Mouse (Mus musculus): ENCODE results near the gene Spag6l. TPM values are rescaled to one million over a fixed set of nuclear protein-coding genes. Genes with fewer than 3 reads are reported as not detected.

Spag6l gene
- 352 TPM for polyA plus RNA-seq (2014; fragmentation: Illumina TruSeq; extraction: RNeasy Lipid Tissue Mini Kit (QIAGEN cat#74804); ENCODE audit: low read depth, low replicate concordance)

DNA sequence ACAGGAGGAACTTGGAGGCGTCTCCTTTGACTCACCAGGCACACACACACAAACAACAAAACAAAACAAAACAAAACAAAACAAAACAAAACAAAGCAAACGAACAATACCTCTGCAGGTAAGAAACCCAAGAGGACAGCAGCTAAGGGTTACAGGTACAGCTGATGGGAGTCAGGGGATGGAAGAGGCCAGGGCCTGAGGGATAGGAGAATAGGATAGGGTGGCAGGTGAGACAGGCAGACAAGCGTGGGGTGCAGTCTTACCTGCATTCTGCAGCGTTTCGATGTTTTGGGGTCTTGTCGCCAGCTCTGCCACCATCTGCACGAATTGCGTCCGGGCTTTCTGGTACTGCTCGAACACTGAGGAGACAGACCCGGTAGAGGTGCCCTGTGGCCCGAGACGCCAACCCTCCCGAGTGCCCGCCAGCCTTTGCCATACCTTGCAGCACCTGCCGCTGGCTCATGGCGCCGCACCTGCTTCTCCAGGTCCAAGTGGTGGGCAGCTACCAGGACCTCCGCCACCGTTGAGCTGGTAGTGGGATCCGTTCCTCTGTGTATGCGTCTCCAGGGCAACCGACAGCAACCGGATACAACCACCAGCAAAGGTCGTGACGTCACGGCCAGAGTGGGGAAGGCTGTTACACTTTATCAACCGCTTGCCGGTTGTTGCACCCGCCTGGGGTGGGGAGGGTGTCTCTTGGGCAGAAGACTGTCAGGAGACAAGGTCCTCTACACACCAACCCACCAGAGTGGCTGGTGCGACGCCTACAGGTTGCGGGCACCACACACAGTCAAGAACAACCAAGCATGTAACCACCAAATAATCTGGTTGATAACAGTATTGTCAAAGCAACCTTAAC is at the start of gene Spag6l:
Spag6l (minus strand) TSS at position 700 of the 859 bp plus-strand sequence.

DNA sequence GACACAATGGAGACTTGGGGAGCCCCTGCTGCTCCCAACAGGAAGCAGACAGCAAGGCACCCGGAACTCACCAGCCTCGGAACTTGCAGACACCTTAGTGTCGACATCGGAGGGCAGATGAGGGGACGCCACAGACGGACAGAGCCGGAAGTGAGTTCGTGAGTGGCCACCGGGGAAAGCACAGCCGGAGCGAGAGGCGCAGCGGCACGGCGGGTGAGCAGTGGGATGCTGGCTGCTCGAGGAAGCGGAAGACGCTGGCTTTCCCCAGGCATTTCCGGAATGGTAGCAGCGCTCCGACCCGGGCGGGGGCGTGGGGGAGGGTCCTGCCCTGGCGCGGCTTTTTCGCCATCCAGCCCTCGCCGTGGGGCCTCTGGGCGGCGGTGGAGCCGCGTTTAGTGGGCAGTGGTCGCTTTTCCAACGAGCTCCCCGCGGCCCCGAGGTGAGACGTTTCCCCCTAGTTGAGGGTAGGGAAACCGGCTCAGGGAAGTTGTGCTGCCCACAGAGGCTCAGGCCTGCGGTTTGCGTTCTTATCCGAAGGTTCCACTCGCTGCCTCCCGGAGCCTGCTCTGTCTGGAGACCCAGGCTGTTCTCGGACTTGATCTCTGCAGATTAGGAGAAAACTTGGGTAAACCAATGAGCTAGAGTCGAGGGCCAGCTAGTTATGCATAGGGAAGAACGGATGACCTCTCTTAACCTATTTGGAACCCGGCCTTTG is 41.5 kb upstream of the Spag6l start, which contains the start of the genes Top3b and Vpreb1:
Top3b (plus strand) TSS at position 120 of the 715 bp plus-strand sequence.
Vpreb1 (minus strand) TSS at position 227 of the 715 bp plus-strand sequence.

DNA sequence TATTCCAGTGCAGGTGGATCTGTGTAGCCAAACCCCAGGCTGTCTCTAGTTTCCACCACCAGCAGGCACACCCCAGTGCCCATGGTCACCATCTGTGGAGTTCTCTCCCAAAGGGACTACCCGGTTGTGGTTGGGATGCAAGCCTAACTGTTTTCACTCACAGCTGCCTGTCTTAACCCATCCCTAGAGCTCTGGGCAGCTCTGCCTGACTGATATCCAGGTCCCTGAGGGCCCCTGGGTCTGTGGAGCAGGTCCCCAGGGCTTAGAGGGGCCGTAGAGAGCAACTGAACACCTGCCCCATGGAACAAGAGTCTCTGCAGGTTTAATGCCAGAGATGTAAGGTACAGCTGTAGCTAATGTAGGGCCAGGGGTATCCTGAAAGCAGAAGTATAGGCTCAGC is 34.7 kb upstream of the Spag6l start, which contains the start of gene Igll1:
Igll1 (minus strand) TSS at position 8 of the 400 bp plus-strand sequence.

Other genes with a start within 250 kb of the Spag6l start
- gene Fgd4, start 228.9 kb downstream of the Spag6l start, polyA plus RNA-seq (2014; fragmentation: Illumina TruSeq; extraction: RNeasy Lipid Tissue Mini Kit (QIAGEN cat#74804); ENCODE audit: low read depth, low replicate concordance): 6.0 TPM
- gene Olfr19, start 153.1 kb downstream of the Spag6l start, polyA plus RNA-seq (2014; fragmentation: Illumina TruSeq; extraction: RNeasy Lipid Tissue Mini Kit (QIAGEN cat#74804); ENCODE audit: low read depth, low replicate concordance): 2.2 TPM
- gene Igll1, start 34.5 kb upstream of the Spag6l start, polyA plus RNA-seq (2014; fragmentation: Illumina TruSeq; extraction: RNeasy Lipid Tissue Mini Kit (QIAGEN cat#74804); ENCODE audit: low read depth, low replicate concordance): not detected
- gene Top3b, start 41.3 kb upstream of the Spag6l start, polyA plus RNA-seq (2014; fragmentation: Illumina TruSeq; extraction: RNeasy Lipid Tissue Mini Kit (QIAGEN cat#74804); ENCODE audit: low read depth, low replicate concordance): 22.1 TPM
- gene Vpreb1, start 41.4 kb upstream of the Spag6l start, polyA plus RNA-seq (2014; fragmentation: Illumina TruSeq; extraction: RNeasy Lipid Tissue Mini Kit (QIAGEN cat#74804); ENCODE audit: low read depth, low replicate concordance): not detected
- 4.1 TPM for gene Ppm1f, start 67.0 kb upstream of the Spag6l start, polyA plus RNA-seq (2014; fragmentation: Illumina TruSeq; extraction: RNeasy Lipid Tissue Mini Kit (QIAGEN cat#74804); ENCODE audit: low read depth, low replicate concordance)
- gene Mapk1, start 153.9 kb upstream of the Spag6l start, polyA plus RNA-seq (2014; fragmentation: Illumina TruSeq; extraction: RNeasy Lipid Tissue Mini Kit (QIAGEN cat#74804); ENCODE audit: low read depth, low replicate concordance): 99.5 TPM
- gene Ypel1, start 240.2 kb upstream of the Spag6l start, polyA plus RNA-seq (2014; fragmentation: Illumina TruSeq; extraction: RNeasy Lipid Tissue Mini Kit (QIAGEN cat#74804); ENCODE audit: low read depth, low replicate concordance): 204 TPM

Data from testis, adult 10 weeks (tissue).